Mouse (Mus musculus) lung, postnatal 0 days (tissue): ENCODE measurements around the gene Cort. TPM values are rescaled to one million over a fixed set of nuclear protein-coding genes. Genes with fewer than 3 reads are reported as not detected.
A peak's percentile ranks its signal among the peaks of the same experiment; 100 is the strongest.
"Not testable (repeated sequence)": the region's sequence is repeated elsewhere in the genome, so short reads cannot be mapped to it uniquely, and the experiment has no call there.

ENCODE experiments used
- ATAC-seq: fragments of 200-750 bp; cut with Nextera tagmentation; 2 replicates; pipeline ENCODE4 v1.8.0; 2017; ENCODE audit warnings: moderate library complexity
- DNase-seq: peaks from one replicate; pipeline ENCODE4 v3.0.0-alpha.2; 2016; ENCODE audit warnings: low spot score
- H3K27ac ChIP-seq: fragments of 300-500 bp; sonication (generic); 2 replicates; pipeline ENCODE4 v1.5.1; 2014; ENCODE audit warnings: antibody characterized with exemption, mild to moderate bottlenecking, low read length, mixed read lengths
- H3K27me3 ChIP-seq: fragments of 300-500 bp; sonication (generic); replicated peaks from 2 replicates; pipeline ENCODE4 v1.6.1; 2014; ENCODE audit warnings: low read length, mixed read lengths; ENCODE audit not compliant: insufficient read depth
- H3K36me3 ChIP-seq: fragments of 300-500 bp; sonication (generic); 2 replicates; pipeline ENCODE4 v1.6.1; 2014; ENCODE audit warnings: low read length, mixed read lengths; ENCODE audit not compliant: insufficient read depth
- H3K4me1 ChIP-seq: fragments of 300-500 bp; sonication (generic); 2 replicates; pipeline ENCODE4 v1.6.1; 2014; ENCODE audit warnings: antibody characterized with exemption, low read depth, low read length, mixed read lengths; ENCODE audit not compliant: insufficient read depth
- H3K4me2 ChIP-seq: fragments of 300-500 bp; sonication (generic); replicated peaks from 2 replicates; pipeline ENCODE4 v1.6.1; 2014; ENCODE audit warnings: low read depth, mild to moderate bottlenecking, low read length, moderate library complexity, mixed read lengths
- H3K4me3 ChIP-seq: fragments of 300-500 bp; sonication (generic); 2 replicates; pipeline ENCODE4 v1.5.1; 2014; ENCODE audit warnings: low read depth, low read length
- H3K9ac ChIP-seq: fragments of 300-500 bp; sonication (generic); replicated peaks from 2 replicates; pipeline ENCODE4 v1.6.1; 2014; ENCODE audit warnings: low read depth, mild to moderate bottlenecking
- H3K9me3 ChIP-seq: fragments of 300-500 bp; sonication (generic); 2 replicates; pipeline ENCODE4 v1.6.1; 2016; ENCODE audit warnings: low read length, mixed read lengths
- CTCF ChIP-seq: IDR thresholded peaks from 2 replicates; pipeline ENCODE4 v1.5.1; 2016; ENCODE audit warnings: antibody characterized with exemption, mild to moderate bottlenecking
- EP300 ChIP-seq: IDR thresholded peaks from 2 replicates; pipeline ENCODE4 v1.6.1; 2016; ENCODE audit warnings: antibody characterized with exemption, mild to moderate bottlenecking, control low read depth
- WGBS: fragments of 180-500 bp; shearing (Covaris S2); extraction: QIAGEN DNeasy Blood & Tissue Kit; methylation state at CpG from one replicate; pipeline ENCODE4 v1.1.7; 2014; 5-methylcytosine and 5-hydroxymethylcytosine counted together
- polyA plus RNA-seq: library from polyadenylated mRNA; unstranded; fragments of >200 nt; fragmentation: Nextera tagmentation; extraction: Ambion mirVana; gene quantifications from 2 replicates; pipeline ENCODE4 v1.2.1, GENCODE M21; 2015

Cort gene
- polyA plus RNA-seq, 1 experiment from 2014 or later = 0.18 TPM

GRCm38 (mm10) chr4:149103875-149104561, 22.5 kb downstream of the Cort start, which contains the start of gene Dffa:
Dffa (plus strand) TSS chr4:149104146.
- H3K4me2 ChIP-seq = peak within 1 kb of the TSS; percentile 85
- peak; percentile 92 for DNase-seq
- H3K9me3 ChIP-seq = no peaks in the 10 kb centered on the region
- H3K4me1 ChIP-seq = peaks cover 11% of the 10 kb centered on the region
- H3K27me3 ChIP-seq = no peaks in the 10 kb centered on the region
- TF ChIP-seq EP300 (0 out of 2 replicates have a peak, but pooled peaks have one; percentile 14), CTCF (no peak; the same call in 1 of the 2 replicates)
- peak; percentile 87 for ATAC-seq
- H3K9ac ChIP-seq = peak within 1 kb of the TSS; percentile 80
- H3K36me3 ChIP-seq = no peaks in the 10 kb centered on the region
- peak within 1 kb of the TSS; percentile 84 for H3K4me3 ChIP-seq
- H3K27ac ChIP-seq = no peak within 1 kb of the TSS
- WGBS = under 1% methylated on average over 35 of the region's 35 CpGs

- ATAC-seq (no peak), DNase-seq (no peak)
- no peaks in the 10 kb centered on the region for H3K9me3 ChIP-seq
- H3K4me2 ChIP-seq = no peak overlapping the region
- 85% methylated on average over 3 of the region's 3 CpGs for WGBS
- H3K27me3 ChIP-seq = no peaks in the 10 kb centered on the region
- no peak overlapping the region for H3K27ac ChIP-seq
- H3K36me3 ChIP-seq = no peaks in the 10 kb centered on the region
- no peak overlapping the region for H3K9ac ChIP-seq
- peaks cover 20% of the 10 kb centered on the region for H3K4me1 ChIP-seq
- H3K4me3 ChIP-seq = no peak overlapping the region
- TF ChIP-seq CTCF = no peak
- TF ChIP-seq EP300 = no peak
Observed at GRCm38 (mm10) chr4:149101456-149101855, 25.1 kb downstream of the Cort start.

GRCm38 (mm10) chr4:149100449-149100848, 26.1 kb downstream of the Cort start:
- not testable (repeated sequence) for H3K4me3 ChIP-seq, H3K9me3 ChIP-seq, H3K27me3 ChIP-seq, ATAC-seq, DNase-seq, H3K9ac ChIP-seq, H3K36me3 ChIP-seq, H3K4me2 ChIP-seq, H3K27ac ChIP-seq
- WGBS = 86% methylated on average over 12 of the region's 12 CpGs
- H3K4me1 ChIP-seq = peaks cover 20% of the 10 kb centered on the region

- H3K36me3 ChIP-seq = no peaks in the 10 kb centered on the region
Observed at GRCm38 (mm10) chr4:149099369-149100017, 27.1 kb downstream of the Cort start, which contains the start of gene Pex14. Pex14 (minus strand) TSS chr4:149099876.

GRCm38 (mm10) chr4:149098571-149098970, 28.0 kb downstream of the Cort start:
- no peak overlapping the region for H3K27ac ChIP-seq
- ATAC-seq (no peak), DNase-seq (no peak)
- H3K27me3 ChIP-seq = no peaks in the 10 kb centered on the region
- H3K4me3 ChIP-seq = peak overlapping the region; percentile 96
- H3K36me3 ChIP-seq = no peaks in the 10 kb centered on the region
- H3K9ac ChIP-seq = peak overlapping the region; percentile 76; the same call in 1 of the 2 replicates
- H3K4me1 ChIP-seq = peaks cover 13% of the 10 kb centered on the region; the same call in 1 of the 2 replicates
- TF ChIP-seq CTCF (no peak), EP300 (no peak)
- H3K9me3 ChIP-seq = no peaks in the 10 kb centered on the region
- WGBS = 6% methylated on average over 11 of the region's 11 CpGs
- H3K4me2 ChIP-seq = peak overlapping the region; percentile 80

More at GRCm38 (mm10) chr4:149099369-149100017, 27.1 kb downstream of the Cort start, which contains the start of gene Pex14:
- no peaks in the 10 kb centered on the region for H3K9me3 ChIP-seq
- H3K9ac ChIP-seq = peak within 1 kb of the TSS; percentile 76
- peak; percentile 80 for ATAC-seq
- H3K4me2 ChIP-seq = peak within 1 kb of the TSS; percentile 80
- H3K4me3 ChIP-seq = peak within 1 kb of the TSS; percentile 96
- no peak within 1 kb of the TSS for H3K27ac ChIP-seq
- DNase-seq = peak; percentile 96
- no peak for TF ChIP-seq CTCF
- TF ChIP-seq EP300 = no peak
- 0% methylated on average over 42 of the region's 50 CpGs for WGBS
- peaks cover 14% of the 10 kb centered on the region; the same call in 1 of the 2 replicates for H3K4me1 ChIP-seq
- no peaks in the 10 kb centered on the region for H3K27me3 ChIP-seq

GRCm38 (mm10) chr4:149097956-149098355, 28.6 kb downstream of the Cort start:
- Histone ChIP-seq H3K9me3 (no peaks in the 10 kb centered on the region), H3K36me3 (no peaks in the 10 kb centered on the region), H3K4me1 (peaks cover 13% of the 10 kb centered on the region; the same call in 1 of the 2 replicates), H3K4me2 (0 out of 2 replicates have a peak overlapping the region, but pooled peaks have one; percentile 80), H3K27me3 (no peaks in the 10 kb centered on the region), H3K27ac (no peak overlapping the region), H3K4me3 (no peak overlapping the region), H3K9ac (no peak overlapping the region)
- DNase-seq (no peak), ATAC-seq (no peak)
- TF ChIP-seq CTCF (no peak), EP300 (no peak)
- 76% methylated on average over 3 of the region's 3 CpGs for WGBS
